Mouse (Mus musculus) stomach, postnatal 0 days (tissue): ENCODE measurements at regions not wholly inside any gene's neighbourhood (a gene's known extent, or its start where the extent isn't known, plus 50 kb on each side); places are given as distances from the start of the nearest gene placed in this dataset.
A peak's percentile ranks its signal among the peaks of the same experiment; 100 is the strongest.

ENCODE experiments used
- ATAC-seq: fragments of 200-750 bp; cut with Nextera tagmentation; 2 replicates; pipeline ENCODE4 v1.8.0; 2017; ENCODE audit not compliant: low FRiP score, low TSS enrichment
- DNase-seq: peaks from one replicate; pipeline ENCODE4 v3.0.0-alpha.2; 2016; ENCODE audit warnings: low spot score
- H3K27ac ChIP-seq: fragments of 300-500 bp; sonication (generic); replicated peaks from 2 replicates; pipeline ENCODE4 v1.5.1; 2014; ENCODE audit warnings: mild to moderate bottlenecking, control low read depth
- H3K27me3 ChIP-seq: fragments of 300-500 bp; sonication (generic); 2 replicates; pipeline ENCODE4 v1.6.1; 2014; ENCODE audit warnings: low read length; ENCODE audit not compliant: control insufficient read depth, insufficient read depth
- H3K36me3 ChIP-seq: fragments of 300-500 bp; sonication (generic); 2 replicates; pipeline ENCODE4 v1.6.1; 2014; ENCODE audit warnings: low read length, mixed read lengths; ENCODE audit not compliant: control insufficient read depth, insufficient read depth
- H3K4me1 ChIP-seq: fragments of 300-500 bp; sonication (generic); replicated peaks from 2 replicates; pipeline ENCODE4 v1.6.1; 2014; ENCODE audit warnings: antibody characterized with exemption; ENCODE audit not compliant: control insufficient read depth, insufficient read depth
- H3K4me2 ChIP-seq: fragments of 300-500 bp; sonication (generic); replicated peaks from 2 replicates; pipeline ENCODE4 v1.6.1; 2014; ENCODE audit warnings: low read depth, mild to moderate bottlenecking, control low read depth, moderate library complexity
- H3K4me3 ChIP-seq: fragments of 300-500 bp; sonication (generic); 2 replicates; pipeline ENCODE4 v1.5.1; 2014; ENCODE audit warnings: low read depth, low read length, control low read depth
- H3K9ac ChIP-seq: fragments of 300-500 bp; sonication (generic); 2 replicates; pipeline ENCODE4 v1.6.1; 2014; ENCODE audit warnings: mild to moderate bottlenecking, low read length, control low read depth, mixed read lengths
- H3K9me3 ChIP-seq: fragments of 300-500 bp; sonication (generic); 2 replicates; pipeline ENCODE4 v1.6.1; 2016; ENCODE audit warnings: low read length; ENCODE audit not compliant: control insufficient read depth
- CTCF ChIP-seq: IDR thresholded peaks from 2 replicates; pipeline ENCODE4 v1.5.1; 2016; ENCODE audit warnings: antibody characterized with exemption, low read depth, mild to moderate bottlenecking, moderate library complexity
- EP300 ChIP-seq: optimal IDR thresholded peaks from 2 replicates; pipeline ENCODE3; 2016; ENCODE audit warnings: antibody characterized with exemption
- WGBS: fragments of 180-500 bp; shearing (Covaris S2); extraction: QIAGEN DNeasy Blood & Tissue Kit; methylation state at CpG from one replicate; pipeline ENCODE4 v1.1.7; 2014; 5-methylcytosine and 5-hydroxymethylcytosine counted together

GRCm38 (mm10) chr1:73214305-73214946 lies 198.7 kb upstream of the Tnp1 start:
- Histone ChIP-seq H3K36me3 (no peaks in the 10 kb centered on the region), H3K27me3 (no peaks in the 10 kb centered on the region), H3K27ac (no peak overlapping the region), H3K4me2 (no peak overlapping the region), H3K4me1 (no peaks in the 10 kb centered on the region), H3K4me3 (no peak overlapping the region), H3K9me3 (no peaks in the 10 kb centered on the region), H3K9ac (no peak overlapping the region)
- WGBS = 40% methylated on average over 5 of the region's 5 CpGs
- ATAC-seq (no peak), DNase-seq (no peak)
- TF ChIP-seq CTCF (peak; percentile 43), EP300 (no peak)

- no peak for TF ChIP-seq CTCF
- no peak for TF ChIP-seq EP300
- no peaks in the 10 kb centered on the region for H3K27me3 ChIP-seq
- DNase-seq = peak; percentile 23
- no peak overlapping the region for H3K4me3 ChIP-seq
- ATAC-seq = peak; percentile 75; the same call in 1 of the 2 replicates
- no peaks in the 10 kb centered on the region for H3K4me1 ChIP-seq
- no peaks in the 10 kb centered on the region for H3K36me3 ChIP-seq
- H3K27ac ChIP-seq = no peak overlapping the region
- no peak overlapping the region for H3K4me2 ChIP-seq
- H3K9me3 ChIP-seq = no peaks in the 10 kb centered on the region
- WGBS = 44% methylated on average over 8 of the region's 8 CpGs
- no peak overlapping the region for H3K9ac ChIP-seq
These were observed 191.7 kb upstream of the Tnp1 start for GRCm38 (mm10) chr1:73207421-73207820.

DNA sequence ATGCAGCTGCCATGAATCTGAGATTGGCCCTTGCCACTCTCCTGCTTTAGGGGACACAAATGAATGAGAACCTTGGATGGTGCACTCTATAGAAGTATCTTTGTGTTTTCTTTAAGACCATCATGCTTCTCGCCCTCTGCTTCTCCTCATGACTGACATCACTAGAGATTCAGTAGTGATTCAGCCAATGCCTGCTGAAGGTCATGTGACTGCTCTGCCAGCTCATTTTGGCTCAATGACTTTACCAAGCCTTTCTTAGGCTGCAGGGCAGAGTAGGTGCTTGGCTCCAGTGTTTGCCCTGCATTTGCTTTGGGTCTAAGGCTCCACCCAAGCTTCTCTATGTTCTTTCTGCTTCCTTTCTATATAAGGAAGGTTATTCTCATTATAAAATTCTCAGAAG lies 190.1 kb upstream of the Tnp1 start:
- H3K4me2 ChIP-seq = no peak overlapping the region
- H3K4me1 ChIP-seq = no peaks in the 10 kb centered on the region
- H3K9me3 ChIP-seq = no peaks in the 10 kb centered on the region
- no peak for DNase-seq
- H3K27me3 ChIP-seq = no peaks in the 10 kb centered on the region
- H3K36me3 ChIP-seq = no peaks in the 10 kb centered on the region
- WGBS = 87% methylated on average over 1 of the region's 1 CpGs
- no peak overlapping the region for H3K9ac ChIP-seq
- TF ChIP-seq EP300 (no peak), CTCF (no peak)
- no peak for ATAC-seq
- no peak overlapping the region for H3K4me3 ChIP-seq
- H3K27ac ChIP-seq = no peak overlapping the region

DNA sequence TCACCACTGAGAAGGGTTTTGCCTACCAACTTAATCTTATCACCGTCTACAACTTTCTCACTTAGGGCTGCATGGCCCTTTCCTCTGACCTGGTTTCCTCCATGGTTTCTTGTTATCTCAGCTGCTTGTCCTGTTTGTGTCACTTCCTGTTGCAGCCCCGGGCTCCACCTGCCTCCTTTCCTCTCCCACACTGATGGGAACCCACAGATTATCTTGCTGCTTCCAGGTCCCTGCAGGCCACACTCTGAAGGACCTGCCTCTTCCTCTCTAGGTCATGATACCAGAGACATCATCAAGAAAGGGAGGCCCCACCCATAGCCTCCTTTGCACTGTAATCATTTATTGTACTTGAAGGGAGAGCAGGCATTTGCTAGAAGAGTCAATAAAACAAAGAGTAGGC lies 184.4 kb upstream of the Tnp1 start:
- H3K4me1 ChIP-seq = no peaks in the 10 kb centered on the region
- H3K4me2 ChIP-seq = no peak overlapping the region
- H3K27ac ChIP-seq = no peak overlapping the region
- TF ChIP-seq EP300 (no peak), CTCF (no peak)
- WGBS = 57% methylated on average over 2 of the region's 2 CpGs
- H3K27me3 ChIP-seq = no peaks in the 10 kb centered on the region
- H3K4me3 ChIP-seq = no peak overlapping the region
- ATAC-seq (no peak), DNase-seq (no peak)
- no peaks in the 10 kb centered on the region for H3K9me3 ChIP-seq
- no peak overlapping the region for H3K9ac ChIP-seq
- no peaks in the 10 kb centered on the region for H3K36me3 ChIP-seq

DNA sequence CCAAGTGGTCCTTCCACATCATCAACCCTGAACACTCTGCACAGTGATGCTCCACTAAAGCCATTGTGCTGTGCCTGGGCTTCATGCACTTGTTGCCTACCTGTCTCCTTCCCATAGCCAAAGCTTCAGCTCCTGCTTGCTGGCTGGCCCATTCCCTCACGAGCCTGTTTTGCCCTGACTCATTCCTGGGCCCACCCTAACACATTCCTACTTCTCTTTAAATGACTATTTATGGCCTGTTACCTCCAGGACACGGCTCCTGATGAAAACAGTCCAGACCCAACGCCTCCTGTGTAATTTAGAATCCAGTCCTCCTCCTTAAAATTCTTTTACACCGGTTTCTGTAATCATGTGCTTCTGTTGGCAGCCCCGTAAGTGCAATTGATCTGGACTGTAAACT lies 175.1 kb upstream of the Tnp1 start:
- Histone ChIP-seq H3K36me3 (no peaks in the 10 kb centered on the region), H3K9ac (no peak overlapping the region), H3K4me3 (no peak overlapping the region), H3K27me3 (no peaks in the 10 kb centered on the region), H3K4me2 (no peak overlapping the region), H3K27ac (no peak overlapping the region), H3K4me1 (no peaks in the 10 kb centered on the region), H3K9me3 (no peaks in the 10 kb centered on the region)
- ATAC-seq = no peak
- DNase-seq = no peak
- TF ChIP-seq CTCF (no peak), EP300 (no peak)
- WGBS = 56% methylated on average over 5 of the region's 5 CpGs

- no peak for DNase-seq
- 74% methylated on average over 2 of the region's 2 CpGs for WGBS
These were observed 173.1 kb upstream of the Tnp1 start for GRCm38 (mm10) chr1:73188796-73189195.

More at GRCm38 (mm10) chr1:73188796-73189195, 173.1 kb upstream of the Tnp1 start:
- Histone ChIP-seq H3K4me2 (no peak overlapping the region), H3K27me3 (no peaks in the 10 kb centered on the region), H3K27ac (no peak overlapping the region), H3K4me1 (no peaks in the 10 kb centered on the region), H3K36me3 (no peaks in the 10 kb centered on the region), H3K4me3 (no peak overlapping the region), H3K9ac (no peak overlapping the region), H3K9me3 (no peaks in the 10 kb centered on the region)
- ATAC-seq = no peak
- TF ChIP-seq CTCF (no peak), EP300 (no peak)
